ENCODE assay signal across 8 mouse cellular contexts in genomic region chr4:134128221-134128982, GRCm38 (mm10). TPM values are rescaled to one million over a fixed set of nuclear protein-coding genes. Genes with fewer than 3 reads are reported as not detected.
A peak's percentile ranks its signal among the peaks of the same experiment; 100 is the strongest.
DNase-seq lines count a peak whose midpoint lies in the region; ATAC-seq lines count a peak whose summit lies in the region.

Gene Sh3bgrl3, minus strand, starts transcription at chr4:134128789.

- H3K36me3 ChIP-seq in megakaryocyte, embryonic 14.5 days (replicated peaks; ENCODE audit: low read length): peaks cover 66% of the 10 kb centered on the region

- H3K4me1 ChIP-seq in megakaryocyte, embryonic 14.5 days: peaks cover 86% of the 10 kb centered on the region

- ATAC-seq in inflammation-experienced regulatory T-cells, adult 6 months: peak; percentile 83

- peak within 1 kb of the TSS; percentile 99 for H3K4me3 ChIP-seq in megakaryocyte, embryonic 14.5 days (replicated peaks)

- H3K9me3 ChIP-seq in megakaryocyte, embryonic 14.5 days: no peaks in the 10 kb centered on the region

- peak; percentile 93 for DNase-seq in adrenal gland, adult 2 months
- peak; percentile 96 for DNase-seq in embryo, embryonic 11 days
- peak; percentile 87 for DNase-seq in gastrocnemius, postnatal 25 days
- peak; percentile 71 to 87 for DNase-seq in left cerebral cortex, adult 9 months (ENCODE audit: low spot score in 2 of 2)
- peak; percentile 94 for DNase-seq in right cerebral cortex, postnatal 10 days (ENCODE audit: low spot score in 2 of 2)
- DNase-seq in urinary bladder, postnatal 14 days (ENCODE audit: low spot score): peak; percentile 91

- no peaks in the 10 kb centered on the region for H3K27me3 ChIP-seq in megakaryocyte, embryonic 14.5 days (replicated peaks)

RNA-seq across cellular contexts. Expression of gene Sh3bgrl3, which starts in this region (rescaled TPM):
- 100 to 1,000 TPM in 1 of 2 experiments, 10 to 100 TPM in 1; 99.6 to 109 TPM for total RNA-seq in adrenal gland, adult 2 months (2021)
- polyA plus RNA-seq in adrenal gland, adult 2 months (2012; rRNA removed): 380 and 502 TPM in 2 replicates
- 10 to 100 TPM; 19.1 to 26.6 TPM for total RNA-seq in gastrocnemius, postnatal 25 days (2021)
- polyA plus RNA-seq in inflammation-experienced regulatory T-cells, adult 6 months (2017; shearing (Covaris generic)): 1,000 to 10,000 TPM in 2 of 3 experiments, 100 to 1,000 TPM in 1; 884 to 1,358 (median 1,179) TPM
- polyA plus RNA-seq in megakaryocyte, embryonic 14.5 days (2012; ENCODE audit: insufficient read depth, low replicate concordance): 1,646 and 1,679 TPM in 2 replicates

Comparison
In these comparisons a context has a peak if more than half of its experiments do, and no peak if none do; other contexts are left out.
1. Peak in every context shown above with its lines: DNase-seq, ATAC-seq and H3K4me3 ChIP-seq.